Mouse (Mus musculus): ENCODE results near the gene 2010300C02Rik.

The 2010300C02Rik gene

DNA sequence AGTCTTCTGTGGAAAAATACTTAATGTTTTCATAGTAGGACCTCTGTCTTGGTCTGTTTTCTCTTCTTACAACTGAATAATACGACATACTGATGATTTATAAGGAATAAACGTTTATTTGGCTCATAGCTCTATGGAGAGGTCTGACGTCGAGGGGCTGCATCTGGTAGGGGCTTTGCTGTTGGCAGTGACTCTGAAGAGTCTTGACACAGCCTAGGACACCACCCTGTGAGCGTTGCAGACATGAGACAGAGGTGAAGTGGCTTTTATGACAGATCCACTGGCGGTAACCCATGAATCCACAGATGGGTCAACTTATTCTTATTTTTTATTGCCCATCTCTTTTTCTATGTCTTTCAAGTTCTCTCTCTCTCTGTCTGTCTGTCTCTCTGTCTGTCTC, 52.5 kb downstream of the 2010300C02Rik start:
- no peak for DNase-seq (ENCODE audit: low read depth, low spot score)

DNA sequence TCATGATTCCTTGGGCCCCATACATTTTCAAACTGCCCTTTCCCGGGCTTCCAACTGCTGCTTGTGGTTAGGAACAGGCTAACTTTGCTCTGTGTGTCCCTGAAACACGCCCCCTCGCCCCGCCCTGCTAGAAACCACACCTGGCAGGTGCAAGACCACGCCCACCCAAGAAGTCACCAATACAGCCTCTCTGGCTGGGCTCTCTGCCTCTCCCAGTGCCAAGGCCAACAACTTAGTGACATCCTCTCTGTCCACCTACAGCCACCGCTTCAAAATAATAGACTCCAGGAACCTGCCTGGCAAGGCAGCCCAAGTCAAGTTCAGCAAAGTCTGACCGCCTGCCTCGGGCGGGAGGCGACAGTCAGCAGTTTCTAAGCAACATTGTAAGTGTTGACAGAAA, 53.3 kb downstream of the 2010300C02Rik start:
- no peak for DNase-seq (ENCODE audit: low read depth, low spot score)

DNA sequence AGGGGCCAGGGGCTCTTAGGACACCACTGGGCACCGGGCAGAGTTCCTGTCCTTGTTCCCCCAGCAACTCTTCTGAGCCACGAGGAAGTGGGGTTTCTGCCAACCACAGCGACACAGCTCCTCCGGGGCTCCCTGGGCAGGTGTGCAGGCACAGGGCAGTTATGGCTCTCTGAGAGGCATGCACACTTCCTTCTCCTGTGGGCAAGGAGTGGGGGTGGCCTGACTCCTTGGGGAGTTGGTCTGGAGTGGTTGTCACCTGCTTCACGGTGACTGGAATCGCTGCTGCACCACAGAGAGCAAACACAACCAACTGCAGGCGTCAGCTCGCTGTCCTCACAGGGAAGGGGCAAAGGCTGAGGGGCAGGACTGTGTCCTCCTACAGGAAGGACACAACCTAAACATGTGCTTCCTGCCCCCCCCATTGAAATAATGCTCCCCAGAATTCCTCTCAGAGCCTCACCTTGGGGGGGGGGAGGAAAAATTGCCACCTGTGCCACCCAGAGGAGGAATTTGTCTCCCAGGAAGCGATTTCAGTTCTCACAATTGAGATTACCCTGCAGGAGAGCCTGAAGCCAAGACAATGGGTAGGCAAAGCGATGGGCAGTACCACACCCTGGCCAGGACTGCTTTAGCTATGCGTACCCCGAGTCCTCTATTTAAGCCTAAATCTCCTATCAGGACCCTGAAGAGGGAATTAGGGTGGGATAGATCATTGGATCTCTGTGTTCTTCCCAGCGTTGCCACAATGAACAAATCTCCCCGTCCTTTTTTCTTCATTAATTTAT, 54.2 kb downstream of the 2010300C02Rik start:
- DNase-seq (ENCODE audit: low read depth, low spot score) = no peak

DNA sequence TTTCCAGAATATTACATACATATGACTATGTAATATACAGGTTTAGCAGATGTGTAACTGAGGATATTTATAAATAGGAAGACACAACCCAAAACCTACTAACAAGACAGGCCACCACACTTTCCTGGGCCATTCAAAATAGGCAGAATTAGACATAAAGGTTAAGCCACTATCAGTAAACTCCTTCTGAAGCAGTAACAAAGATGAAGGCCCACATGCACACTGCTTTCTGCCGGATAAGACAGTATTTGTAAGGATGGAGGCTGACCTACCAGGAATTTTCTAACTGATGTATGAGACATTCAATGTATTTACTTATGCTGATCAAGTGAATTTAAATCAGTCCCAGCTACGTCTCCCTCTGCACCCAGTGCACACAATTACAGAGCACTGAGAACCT, 55.4 kb downstream of the 2010300C02Rik start:
- DNase-seq (ENCODE audit: low read depth, low spot score) = no peak

DNA sequence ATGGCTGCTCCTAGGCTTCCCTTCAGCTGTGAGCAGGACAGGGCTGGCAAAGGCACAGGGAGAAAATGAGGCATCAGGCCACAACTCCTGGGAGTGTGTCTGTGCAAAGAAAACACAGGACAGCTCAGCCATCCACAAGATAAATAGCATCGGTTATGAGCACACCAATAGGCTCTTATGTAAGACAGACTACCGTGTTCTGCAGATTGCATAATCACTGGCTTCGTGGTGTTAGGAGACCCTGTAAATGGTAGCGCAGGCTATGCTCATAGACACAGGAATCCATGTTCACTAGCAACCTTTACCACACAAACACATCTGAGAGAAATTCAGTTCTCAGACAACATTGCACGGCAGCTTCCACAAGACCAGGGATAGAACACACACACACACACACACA, 56.3 kb downstream of the 2010300C02Rik start:
- DNase-seq (ENCODE audit: low read depth, low spot score) = no peak

DNA sequence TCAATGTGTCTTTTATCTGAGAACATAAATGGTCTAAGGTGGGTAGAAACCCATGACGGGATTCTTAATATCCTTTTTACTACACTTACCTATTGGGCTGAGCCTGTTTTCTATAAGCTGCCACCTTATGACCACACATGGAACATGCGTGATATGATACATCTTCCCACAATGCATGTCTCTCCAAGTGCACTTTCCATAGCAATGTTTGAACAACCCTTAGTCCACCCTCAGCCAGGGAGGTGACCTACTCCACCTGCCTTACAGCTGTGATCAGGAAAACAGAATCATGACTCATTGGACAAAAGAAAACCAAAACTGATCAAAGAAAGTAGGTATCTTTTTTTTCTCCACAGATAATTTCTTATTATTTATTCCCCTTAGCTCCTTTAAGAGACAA, 63.9 kb downstream of the 2010300C02Rik start:
- no peak for DNase-seq (ENCODE audit: low read depth, low spot score)

DNA sequence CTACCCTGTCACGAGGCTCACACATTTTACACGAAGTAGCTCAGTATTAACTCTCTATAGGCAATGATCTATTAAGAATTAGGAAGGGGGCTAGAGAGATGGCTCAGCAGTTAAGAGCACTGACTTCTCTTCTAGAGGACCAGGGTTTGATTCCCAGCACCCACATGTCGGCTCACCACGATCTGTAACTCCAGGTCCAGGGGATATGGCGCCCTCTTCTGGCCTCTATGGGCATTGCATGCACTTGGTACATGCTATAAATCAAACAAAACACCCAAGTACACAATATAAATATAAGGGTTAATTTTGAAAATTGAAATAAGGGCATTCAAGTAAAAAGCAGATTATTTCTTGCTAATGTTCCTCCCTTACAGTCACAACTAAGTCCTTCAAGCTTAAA, 65.9 kb downstream of the 2010300C02Rik start:
- DNase-seq (ENCODE audit: low read depth, low spot score) = no peak

DNA sequence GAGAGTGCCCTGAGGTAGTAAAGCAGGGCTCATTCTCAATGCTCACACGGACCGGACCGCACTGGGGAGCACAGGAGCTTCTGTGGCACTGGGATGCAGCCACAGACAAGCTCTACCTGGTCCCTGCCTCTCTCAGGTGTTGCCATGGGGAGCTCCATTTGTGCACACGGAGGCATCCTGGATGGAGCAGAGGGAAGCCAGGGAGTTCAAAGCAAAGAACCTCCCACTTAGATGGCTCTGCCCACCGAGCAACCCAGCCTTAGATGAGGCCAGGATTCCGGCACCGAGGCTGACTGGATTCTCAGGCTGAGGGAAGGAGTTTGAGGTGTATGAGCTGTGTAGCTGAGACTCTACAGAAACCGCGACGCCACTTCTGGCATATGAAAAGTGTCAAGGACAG, 72.8 kb downstream of the 2010300C02Rik start:
- DNase-seq (ENCODE audit: low read depth, low spot score) = no peak

DNA sequence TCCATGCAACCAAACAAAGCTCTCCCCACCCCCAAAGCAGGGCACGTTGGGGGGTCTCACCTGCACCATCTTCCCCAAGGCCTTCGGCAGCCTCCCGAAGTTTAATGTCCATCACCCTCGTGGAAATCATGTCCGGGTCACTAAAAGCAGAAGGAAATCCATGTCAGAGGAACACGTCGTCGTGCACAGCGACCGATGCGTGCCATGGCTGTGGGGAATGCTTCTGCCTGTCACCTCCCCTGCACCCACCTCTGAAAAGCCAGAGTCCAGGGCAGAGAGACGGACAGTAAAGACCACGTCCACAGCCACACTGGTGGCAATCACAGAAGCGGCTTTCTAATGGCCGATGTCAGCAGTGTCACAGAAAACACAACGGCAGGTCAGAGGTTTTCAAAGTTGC, 75.4 kb downstream of the 2010300C02Rik start:
- no peak for DNase-seq (ENCODE audit: low read depth, low spot score)

DNA sequence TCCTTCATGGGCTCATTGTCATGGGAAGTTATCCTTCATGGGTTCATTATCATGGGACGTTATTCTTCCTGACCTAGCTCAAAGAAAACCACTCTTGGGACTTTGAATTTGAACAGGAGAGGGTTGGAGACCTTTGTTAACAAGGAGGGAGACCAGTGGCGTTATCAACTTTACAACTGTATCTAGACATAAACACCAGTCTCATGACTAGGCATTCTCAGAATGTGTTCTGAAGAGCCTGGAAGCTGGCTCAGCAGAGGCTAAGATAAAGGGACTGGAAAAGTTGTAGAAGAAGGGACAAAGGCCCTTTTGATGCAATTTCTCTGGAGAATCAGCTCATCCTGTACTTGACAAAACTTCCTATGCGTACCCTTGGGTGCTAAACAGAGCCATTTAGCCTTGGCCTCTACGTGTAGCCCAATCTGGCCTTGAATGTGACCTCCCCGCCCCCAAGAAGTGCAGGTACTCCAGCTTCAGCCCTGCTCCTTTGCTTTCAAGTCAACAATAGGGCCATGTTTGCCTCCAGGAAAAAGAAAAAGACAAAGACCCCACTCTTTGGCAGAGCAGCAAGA, 76.0 kb downstream of the 2010300C02Rik start:
- DNase-seq (ENCODE audit: low read depth, low spot score) = no peak

DNA sequence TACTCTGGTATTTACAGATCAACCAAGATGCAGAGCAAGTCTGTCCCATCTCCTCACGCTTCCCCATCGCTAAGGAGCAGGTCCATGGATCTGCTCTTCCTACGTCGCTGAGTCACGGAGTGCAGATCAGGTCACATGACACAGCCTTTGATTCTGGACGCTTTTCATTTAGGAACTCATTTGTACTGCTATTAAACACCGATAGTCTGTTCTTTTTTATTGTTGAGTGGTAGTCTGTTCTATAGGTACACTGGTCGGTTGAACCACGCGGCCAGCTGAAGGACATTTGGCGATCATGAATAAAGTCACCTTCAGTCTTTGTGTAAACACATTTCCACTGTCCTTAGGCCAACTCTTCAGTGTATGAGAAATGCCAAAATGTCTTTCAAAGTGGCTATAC, 78.5 kb downstream of the 2010300C02Rik start:
- no peak for DNase-seq (ENCODE audit: low read depth, low spot score)

DNA sequence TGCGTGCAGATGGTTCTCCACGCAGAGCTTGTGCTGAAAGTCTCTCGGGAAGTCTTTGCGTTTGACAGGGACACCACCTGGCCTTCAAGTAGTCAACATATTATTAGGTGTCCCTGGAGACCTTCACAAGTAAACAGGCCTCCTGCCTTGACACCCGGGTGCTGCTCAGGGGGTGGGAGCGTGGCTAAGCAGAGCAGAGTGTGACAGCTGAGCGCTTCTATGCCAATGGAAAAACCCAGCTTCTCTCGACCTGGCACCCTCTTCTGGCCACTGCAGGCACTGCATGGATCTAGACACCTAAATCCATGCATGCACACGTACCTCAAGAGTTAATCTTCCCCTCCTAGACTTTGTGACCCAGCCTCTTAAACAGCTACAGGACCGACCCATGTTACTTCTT, 80.8 kb downstream of the 2010300C02Rik start:
- DNase-seq (ENCODE audit: low read depth, low spot score) = peak; percentile 75

DNA sequence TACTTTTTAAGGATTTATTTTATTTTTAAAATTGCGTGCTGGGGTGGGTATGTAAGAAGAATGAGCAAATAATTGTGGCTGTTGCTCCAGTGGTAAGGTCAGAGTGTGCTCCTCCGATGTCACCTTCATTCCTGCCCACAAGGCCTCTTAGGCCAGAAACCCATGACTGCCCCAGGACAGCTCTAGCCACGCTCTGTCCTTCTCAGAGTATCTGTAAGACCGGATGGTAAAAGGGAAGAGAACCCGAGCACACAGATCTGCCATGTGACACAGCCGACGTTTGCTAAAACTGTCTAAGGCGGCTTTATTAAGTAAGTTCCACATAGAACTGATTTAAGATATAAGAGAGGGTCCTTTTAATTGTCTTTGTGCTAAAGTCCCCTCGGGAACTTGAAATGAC, 81.3 kb downstream of the 2010300C02Rik start:
- DNase-seq (ENCODE audit: low read depth, low spot score) = no peak

DNA sequence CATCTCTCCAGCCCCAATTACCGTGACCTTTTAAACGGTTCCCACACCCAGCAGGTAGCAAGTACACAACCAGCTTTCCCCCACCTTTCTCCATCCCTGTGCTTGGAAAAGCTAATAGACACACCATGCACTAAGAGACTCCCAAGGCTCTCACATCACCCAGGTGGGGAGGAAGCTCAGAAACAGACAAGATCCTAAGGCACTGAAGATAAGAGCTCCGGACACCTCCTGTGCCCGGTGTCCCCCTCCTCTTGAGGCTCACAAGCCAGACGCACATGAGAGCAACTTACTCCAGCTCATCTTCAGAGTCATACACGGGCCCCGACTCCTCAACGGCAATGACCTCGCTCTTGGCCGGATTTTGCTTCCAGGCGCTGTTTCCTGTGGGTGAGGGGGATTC, 82.3 kb downstream of the 2010300C02Rik start:
- DNase-seq (ENCODE audit: low read depth, low spot score) = no peak

DNA sequence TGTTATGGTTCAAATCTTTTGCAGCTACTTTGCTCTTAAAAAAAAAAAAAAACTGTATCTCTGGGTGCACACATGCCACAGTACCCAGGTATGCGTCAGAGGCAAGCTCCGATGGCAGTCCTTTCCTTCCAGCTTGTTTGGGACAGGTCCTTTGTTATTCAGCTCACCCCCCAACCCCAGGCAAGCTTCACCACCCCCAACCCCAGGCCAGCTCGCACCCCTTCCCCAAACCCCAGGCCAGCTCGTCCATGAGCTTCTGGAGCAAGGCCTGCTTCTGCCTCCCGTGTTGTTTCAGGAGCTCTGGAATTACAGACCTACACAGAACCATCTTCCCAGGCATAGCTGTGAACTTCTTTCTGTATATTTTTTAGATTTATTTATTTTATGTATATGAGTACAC, 83.1 kb downstream of the 2010300C02Rik start:
- DNase-seq (ENCODE audit: low read depth, low spot score) = no peak

DNA sequence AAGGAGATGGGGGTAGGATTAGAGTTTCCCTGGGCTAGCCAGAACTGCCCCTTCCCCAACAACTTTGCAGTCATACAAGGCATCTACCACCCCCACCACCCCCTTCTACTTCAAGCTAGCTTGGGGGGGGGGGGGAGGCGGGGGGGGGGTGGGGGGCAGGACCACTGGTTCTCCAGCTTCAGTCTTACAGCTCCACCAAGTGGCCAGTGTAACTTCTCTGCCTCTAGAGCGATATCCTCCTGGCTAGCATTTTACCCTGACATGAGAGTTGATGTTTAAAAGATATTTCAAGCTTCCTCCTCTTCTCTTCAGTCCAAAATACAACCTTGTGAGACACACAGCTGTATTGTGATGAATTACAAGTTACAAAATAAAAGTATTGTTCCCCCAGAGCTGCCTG, 83.7 kb downstream of the 2010300C02Rik start:
- DNase-seq (ENCODE audit: low read depth, low spot score) = no peak

DNA sequence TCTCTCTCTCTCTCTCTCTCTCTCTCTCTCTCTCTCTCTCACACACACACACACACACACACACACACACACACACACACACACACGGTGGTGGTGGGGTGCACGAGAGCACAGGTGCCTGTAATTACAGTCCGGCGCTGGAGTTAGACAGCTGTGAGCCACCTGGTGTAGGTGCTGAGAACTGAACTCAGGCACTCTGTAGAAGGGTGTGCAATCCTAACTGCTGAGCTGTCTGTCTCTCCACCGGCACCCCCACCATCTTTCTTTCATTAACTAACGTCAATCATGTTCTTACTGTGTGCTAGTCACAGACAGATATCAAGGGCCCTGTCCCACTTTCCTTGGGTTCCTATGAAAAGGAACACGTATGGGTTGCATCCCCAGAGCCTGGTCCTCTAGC, 84.2 kb downstream of the 2010300C02Rik start:
- DNase-seq (ENCODE audit: low read depth, low spot score) = no peak

DNA sequence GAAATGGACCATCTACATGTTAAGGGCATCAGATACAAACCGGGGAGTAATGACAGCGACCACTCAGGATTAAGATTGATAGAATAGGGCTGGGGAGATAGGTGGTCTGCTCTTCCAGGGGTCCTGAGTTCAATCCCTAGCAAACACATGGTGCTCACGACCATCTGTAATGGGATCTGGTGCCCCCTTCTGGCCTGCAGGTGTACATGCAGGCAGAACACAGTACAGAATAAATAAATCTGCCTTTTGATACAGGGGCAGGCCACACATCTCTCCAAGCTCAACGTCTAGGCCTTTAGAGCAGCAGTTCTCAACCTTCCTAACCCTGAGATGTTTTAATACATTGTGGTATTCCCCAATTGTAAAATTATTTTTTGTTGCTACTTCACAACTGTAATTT, 85.2 kb downstream of the 2010300C02Rik start:
- peak; percentile 63 for DNase-seq (ENCODE audit: low read depth, low spot score)

DNA sequence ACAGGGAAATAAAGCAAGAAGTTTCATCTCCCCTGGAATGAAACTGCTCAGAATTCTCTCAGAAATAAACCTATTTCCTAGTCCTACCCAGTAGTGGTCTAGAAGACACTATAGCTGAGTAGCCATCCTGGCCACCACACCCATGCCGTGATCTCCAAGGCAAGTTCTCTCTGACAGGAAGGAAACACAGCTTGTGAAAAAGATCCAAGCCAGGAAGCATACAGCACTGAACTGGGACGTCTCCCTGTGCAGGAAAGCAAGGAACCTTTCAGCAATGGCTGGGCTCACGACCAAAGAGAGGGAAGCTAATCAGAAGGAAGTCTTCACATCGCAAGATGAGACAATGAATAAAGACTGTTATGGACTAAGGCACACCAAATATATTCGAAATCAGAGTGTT, 86.4 kb downstream of the 2010300C02Rik start:
- no peak for DNase-seq (ENCODE audit: low read depth, low spot score)

DNA sequence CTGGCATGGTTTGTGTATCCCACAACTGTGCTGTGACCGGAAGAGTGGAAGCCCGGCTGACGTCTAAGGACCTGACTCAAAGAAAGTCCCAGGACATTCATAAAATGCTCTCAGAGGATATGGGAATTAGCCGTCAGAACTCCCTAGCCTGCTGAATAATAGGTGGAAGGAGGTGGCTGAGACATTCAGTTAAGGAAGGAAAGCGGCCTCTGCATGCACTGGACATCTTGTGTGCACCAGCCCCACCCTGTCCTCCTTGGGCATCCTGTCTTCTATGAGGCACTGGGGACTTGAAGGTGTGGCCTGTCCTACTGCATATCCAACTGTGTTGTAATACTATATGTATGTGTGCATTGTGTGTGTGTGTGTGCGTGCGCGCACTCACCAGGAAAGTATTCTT, 87.5 kb downstream of the 2010300C02Rik start:
- DNase-seq (ENCODE audit: low read depth, low spot score) = no peak

DNA sequence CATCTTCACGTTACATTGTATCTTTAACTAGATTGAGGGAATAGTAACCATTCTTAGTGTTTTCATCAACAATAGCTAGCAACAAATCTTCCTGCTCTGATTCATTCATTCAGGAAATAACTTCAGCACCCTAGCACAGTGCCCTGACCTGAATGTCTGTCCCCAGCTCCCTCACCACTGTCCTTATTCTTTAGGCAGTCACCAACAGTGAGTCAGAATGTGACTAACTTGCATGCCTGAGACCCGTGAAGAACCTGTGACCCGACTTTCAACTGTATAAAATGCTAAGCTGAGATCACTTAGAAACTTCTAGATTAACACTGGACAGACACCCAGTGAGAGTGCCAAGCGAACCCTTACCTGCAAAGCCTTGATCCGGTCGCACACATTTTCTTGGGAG, 88.4 kb downstream of the 2010300C02Rik start:
- no peak for DNase-seq (ENCODE audit: low read depth, low spot score)

DNA sequence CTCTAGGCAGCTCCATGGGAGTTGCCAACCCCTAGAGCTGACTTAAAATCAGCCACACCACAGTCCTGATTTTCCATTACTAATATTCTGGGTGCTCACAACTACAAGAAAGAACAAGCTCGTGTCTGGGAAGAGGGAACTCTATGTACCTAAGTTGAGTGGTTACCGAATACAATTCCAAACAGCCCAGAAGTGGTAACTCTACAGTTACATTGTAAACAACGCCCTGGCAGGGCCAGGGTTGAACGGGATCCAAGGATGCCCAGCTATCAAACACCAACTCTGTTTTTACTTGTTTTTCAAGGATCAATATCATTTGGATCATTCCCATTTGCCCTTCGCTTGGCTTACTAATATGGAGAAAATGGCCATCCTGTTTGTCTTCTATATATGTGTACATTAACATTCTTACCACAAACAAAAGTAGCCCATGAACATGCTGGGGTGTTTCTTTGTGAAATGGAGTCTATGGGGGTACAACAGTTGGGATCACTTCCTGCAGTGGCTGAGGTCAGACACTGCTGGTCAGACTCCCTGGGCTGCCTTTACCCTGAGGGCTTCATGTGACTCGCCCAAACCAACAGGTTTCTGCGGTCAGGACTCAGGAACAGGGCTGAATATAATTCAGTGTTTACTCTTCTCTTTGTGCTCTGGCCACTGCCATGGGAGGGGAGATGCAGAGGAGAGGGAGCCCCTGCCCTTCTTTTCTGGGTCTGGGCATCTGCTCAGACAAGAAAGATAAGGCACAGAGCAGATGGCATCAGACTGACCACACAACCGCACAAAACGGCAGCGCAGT, 89.3 kb downstream of the 2010300C02Rik start:
- no peak for DNase-seq (ENCODE audit: low read depth, low spot score)

DNA sequence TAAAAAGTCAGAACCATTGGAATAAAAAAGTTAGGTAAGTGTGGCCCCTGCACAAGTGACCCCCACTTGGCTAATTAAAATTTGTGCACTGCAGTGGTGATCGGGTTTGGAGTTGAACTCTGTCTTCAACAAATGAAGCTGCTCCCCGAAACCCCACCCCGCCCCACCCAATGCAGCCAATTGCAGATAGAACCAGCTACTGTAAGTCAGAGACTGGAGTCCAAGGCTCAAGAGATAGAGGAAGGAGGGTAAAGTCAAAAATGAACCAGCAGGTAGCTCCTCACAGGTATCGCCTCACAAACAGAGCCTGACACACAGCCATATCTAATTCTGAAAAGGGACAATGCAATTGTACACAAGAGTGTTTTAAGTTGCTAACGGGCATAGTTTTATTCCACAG, 90.0 kb downstream of the 2010300C02Rik start:
- no peak for DNase-seq (ENCODE audit: low read depth, low spot score)

Measured in mesoderm, embryonic 11.5 days (tissue).